10 mouse cellular contexts compared by ENCODE assay signal in the genomic region with DNA sequence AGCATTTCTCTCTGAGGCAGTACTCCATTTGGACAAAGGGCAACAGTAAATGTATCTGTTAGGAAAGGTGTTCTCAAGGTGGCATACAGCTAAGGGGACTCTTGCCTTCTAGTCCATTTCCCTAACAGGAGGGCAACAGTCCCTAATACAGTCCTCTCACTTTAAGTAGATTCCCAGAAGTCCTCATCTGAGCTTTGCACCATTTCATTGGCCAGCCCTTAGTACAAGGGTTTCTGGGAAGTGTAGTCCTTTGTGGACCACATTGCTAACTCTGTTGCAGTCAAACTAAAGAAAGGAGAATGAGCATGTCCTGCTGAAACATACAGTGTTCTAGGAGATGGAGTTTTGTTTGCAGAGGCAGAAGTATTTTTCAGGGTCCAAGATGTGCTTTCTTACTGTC. TPM values are rescaled to one million over a fixed set of nuclear protein-coding genes. Genes with fewer than 3 reads are reported as not detected.
DNase-seq lines count a peak whose midpoint lies in the region; ATAC-seq lines count a peak whose summit lies in the region.
"Had no signal": no experiment of that assay in that cellular context is flagged by ENCODE, and none has a peak within 500 bp of the region (broad histone marks: within the 10 kb centered on the region; RNA-seq: fewer than 3 reads in every experiment).

No protein-coding gene starts in this region.

- H3K27me3 ChIP-seq in forebrain, embryonic 11.5 days (ENCODE audit: control insufficient read depth, insufficient read depth, low read length), result no peaks in the 10 kb centered on the region
- H3K27me3 ChIP-seq in forebrain, embryonic 10.5 days (ENCODE audit: poor library complexity, severe bottlenecking), result 0 out of 2 replicates have a peak, but pooled peaks cover 1% of the 10 kb centered on the region
- no peaks in the 10 kb centered on the region for H3K27me3 ChIP-seq in neural tube, embryonic 13.5 days

- no peak for DNase-seq in forebrain, embryonic 11.5 days (ENCODE audit: low spot score)
- no peak for DNase-seq in forebrain, embryonic 10.5 days (ENCODE audit: extremely low spot score, low spot score)
- peak; percentile 55 for DNase-seq in right cerebral cortex, adult 18-20 months
- no peak for DNase-seq in right cerebral cortex, postnatal 36 days (ENCODE audit: low spot score in 2 of 2)
- DNase-seq in kidney, postnatal 14 days, result peak; percentile 48
- DNase-seq in gastrocnemius, postnatal 25 days, result no peak
- DNase-seq in urinary bladder, postnatal 10 days (ENCODE audit: low spot score), result no peak

- no peaks in the 10 kb centered on the region for H3K9me3 ChIP-seq in forebrain, embryonic 11.5 days (ENCODE audit: control insufficient read depth, low read length)
- no peaks in the 10 kb centered on the region for H3K9me3 ChIP-seq in forebrain, embryonic 10.5 days
- H3K9me3 ChIP-seq in neural tube, embryonic 13.5 days, result no peaks in the 10 kb centered on the region

- no peak overlapping the region for H3K9ac ChIP-seq in forebrain, embryonic 11.5 days (ENCODE audit: low read length)
- H3K9ac ChIP-seq in neural tube, embryonic 13.5 days, result no peak overlapping the region

- peaks cover 3% of the 10 kb centered on the region; the same call in 1 of the 2 replicates for H3K4me1 ChIP-seq in forebrain, embryonic 11.5 days (replicated peaks; ENCODE audit: control insufficient read depth, insufficient read depth, low read length)
- peaks cover 21% of the 10 kb centered on the region for H3K4me1 ChIP-seq in forebrain, embryonic 10.5 days
- no peaks in the 10 kb centered on the region for H3K4me1 ChIP-seq in neural tube, embryonic 13.5 days (replicated peaks)

- peak; percentile 75 for ATAC-seq in forebrain, embryonic 11.5 days (replicated peaks; ENCODE audit: low FRiP score)
- peak; percentile 95 for ATAC-seq in neural tube, embryonic 13.5 days (ENCODE audit: low read depth)

- no peak overlapping the region for H3K27ac ChIP-seq in forebrain, embryonic 11.5 days (ENCODE audit: low read depth, low read length)
- no peak overlapping the region for H3K27ac ChIP-seq in forebrain, embryonic 10.5 days
- no peak overlapping the region for H3K27ac ChIP-seq in neural tube, embryonic 13.5 days (replicated peaks)
- H3K27ac ChIP-seq: macrophage had no signal

- no peak overlapping the region for H3K4me3 ChIP-seq in forebrain, embryonic 11.5 days (ENCODE audit: low read depth, low read length)
- H3K4me3 ChIP-seq in forebrain, embryonic 10.5 days, result no peak overlapping the region
- H3K4me3 ChIP-seq in neural tube, embryonic 13.5 days, result no peak overlapping the region
- H3K4me3 ChIP-seq: erythroblast, embryonic 14.5 days had no signal

- H3K4me2 ChIP-seq in forebrain, embryonic 11.5 days (ENCODE audit: low read depth, low read length, severe bottlenecking), result no peak overlapping the region
- no peak overlapping the region for H3K4me2 ChIP-seq in neural tube, embryonic 13.5 days

- no peaks in the 10 kb centered on the region for H3K36me3 ChIP-seq in forebrain, embryonic 11.5 days (ENCODE audit: control insufficient read depth, insufficient read depth, low read length)
- no peaks in the 10 kb centered on the region for H3K36me3 ChIP-seq in forebrain, embryonic 10.5 days (replicated peaks)
- no peaks in the 10 kb centered on the region for H3K36me3 ChIP-seq in neural tube, embryonic 13.5 days

RNA-seq across cellular contexts. Expression of gene Lrtm2, which starts 10.8 kb away (rescaled TPM):
- polyA plus RNA-seq in forebrain, embryonic 11.5 days (2014; fragmentation: Nextera tagmentation; extraction: Ambion mirVana), result 0.16 and 0.67 TPM in 2 replicates
- polyA plus RNA-seq in forebrain, embryonic 10.5 days (2016; fragmentation: Nextera tagmentation; extraction: Ambion mirVana), result 0.16 and 0.19 TPM in 2 replicates
- polyA plus RNA-seq in neural tube, embryonic 13.5 days (2015; fragmentation: Nextera tagmentation; extraction: Ambion mirVana), result 3.4 and 3.8 TPM in 2 replicates
- 1 to 10 TPM in 1 of 2 experiments, under 1 TPM in 1; 0.15 to 3.1 TPM for total RNA-seq in gastrocnemius, postnatal 25 days (2021)
- polyA plus RNA-seq: erythroblast, embryonic 14.5 days; macrophage had no signal

Comparison
In these comparisons a context has a peak if more than half of its experiments do, and no peak if none do; other contexts are left out.
1. DNase-seq: peak in right cerebral cortex, adult 18-20 months (single experiment) and kidney, postnatal 14 days (single experiment); none in forebrain, embryonic 11.5 days (single experiment), forebrain, embryonic 10.5 days (single experiment), right cerebral cortex, postnatal 36 days (0 of 2), gastrocnemius, postnatal 25 days (single experiment) and urinary bladder, postnatal 10 days (single experiment).